Mouse (Mus musculus): ENCODE data around the gene Hfe.

- TF ChIP-seq CTCF (IDR thresholded peaks at IDR 0.05), result no peak
- TF ChIP-seq EP300 (IDR thresholded peaks at IDR 0.05), result no peak
Observed at GRCm38 (mm10) chr13:23702220-23702619, 8.4 kb downstream of the Hfe start.
